Mouse (Mus musculus) forebrain, embryonic 12.5 days (tissue): ENCODE measurements around the gene Krtap24-1. TPM values are rescaled to one million over a fixed set of nuclear protein-coding genes. Genes with fewer than 3 reads are reported as not detected.

Source experiments
- ATAC-seq: fragments of 200-750 bp; cut with Nextera tagmentation; 2 replicates; pipeline ENCODE4 v1.8.0; 2017; ENCODE audit warnings: moderate TSS enrichment; ENCODE audit not compliant: low FRiP score
- H3K27ac ChIP-seq: fragments of 300-500 bp; sonication (generic); 2 replicates; pipeline ENCODE4 v1.5.1; 2016; ENCODE audit warnings: mild to moderate bottlenecking
- H3K27me3 ChIP-seq: fragments of 300-500 bp; sonication (generic); 2 replicates; pipeline ENCODE4 v1.6.1; 2016; ENCODE audit warnings: mild to moderate bottlenecking
- H3K36me3 ChIP-seq: fragments of 300-500 bp; sonication (generic); replicated peaks from 2 replicates; pipeline ENCODE4 v1.6.1; 2016; ENCODE audit warnings: mild to moderate bottlenecking
- H3K4me1 ChIP-seq: fragments of 300-500 bp; sonication (generic); 2 replicates; pipeline ENCODE4 v1.6.1; 2016
- H3K4me2 ChIP-seq: fragments of 300-500 bp; sonication (generic); 2 replicates; pipeline ENCODE4 v1.6.1; 2016; ENCODE audit warnings: mild to moderate bottlenecking, moderate library complexity
- H3K4me3 ChIP-seq: fragments of 300-500 bp; sonication (generic); replicated peaks from 2 replicates; pipeline ENCODE4 v1.5.1; 2016; ENCODE audit warnings: mild to moderate bottlenecking
- H3K9ac ChIP-seq: fragments of 300-500 bp; sonication (generic); 2 replicates; pipeline ENCODE4 v1.6.1; 2016; ENCODE audit warnings: mild to moderate bottlenecking
- H3K9me3 ChIP-seq: fragments of 300-500 bp; sonication (generic); 2 replicates; pipeline ENCODE4 v1.6.1; 2016
- WGBS: fragments of 180-500 bp; shearing (Covaris S2); methylation state at CpG from one replicate; pipeline ENCODE4 v1.1.7; 2016; 5-methylcytosine and 5-hydroxymethylcytosine counted together
- polyA plus RNA-seq: library from polyadenylated mRNA; unstranded; fragments of >200 nt; fragmentation: Nextera tagmentation; extraction: Ambion mirVana; gene quantifications from 2 replicates; pipeline ENCODE4 v1.2.1, GENCODE M21; 2016

Gene Krtap24-1
- not detected in 2 replicates for polyA plus RNA-seq

- Histone ChIP-seq H3K27me3 (no peaks in the 10 kb centered on the region), H3K9me3 (no peaks in the 10 kb centered on the region), H3K9ac (no peak within 1 kb of the TSS), H3K4me1 (no peaks in the 10 kb centered on the region), H3K36me3 (no peaks in the 10 kb centered on the region), H3K27ac (no peak within 1 kb of the TSS), H3K4me2 (no peak within 1 kb of the TSS), H3K4me3 (no peak within 1 kb of the TSS)
- WGBS: 92% methylated on average over 8 of the region's 8 CpGs
- ATAC-seq: no peak
Observed at GRCm38 (mm10) chr16:88611922-88612321, at the start of gene Krtap24-1. TSS of gene Krtap24-1 (minus strand) at chr16:88612279.

DNA sequence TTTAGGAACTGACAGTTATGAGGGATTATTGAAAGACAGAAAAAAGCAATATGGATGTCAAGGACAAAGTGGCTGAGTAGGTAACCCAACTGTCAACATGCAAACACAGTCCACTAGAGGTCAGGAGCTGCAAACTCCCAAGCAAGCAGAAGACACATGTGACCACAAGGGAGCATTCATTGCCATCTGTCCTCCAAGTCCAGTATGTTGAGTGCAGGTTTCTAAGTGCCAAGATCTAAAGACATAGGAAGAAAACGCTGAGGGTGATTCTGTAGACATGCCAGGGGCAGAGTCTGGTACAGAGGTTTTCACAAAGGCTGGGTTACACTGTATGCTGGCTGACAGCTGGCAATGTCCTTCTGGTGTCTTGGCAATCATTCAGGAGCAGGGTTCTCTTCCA is 45.3 kb upstream of the Krtap24-1 start:
- Histone ChIP-seq H3K4me2 (no peak overlapping the region), H3K36me3 (no peaks in the 10 kb centered on the region), H3K4me1 (no peaks in the 10 kb centered on the region), H3K9ac (no peak overlapping the region), H3K27me3 (no peaks in the 10 kb centered on the region), H3K9me3 (no peaks in the 10 kb centered on the region), H3K4me3 (no peak overlapping the region), H3K27ac (no peak overlapping the region)
- ATAC-seq: peak; percentile 33; the same call in 1 of the 2 replicates
- 64% methylated on average over 1 of the region's 1 CpGs for WGBS

DNA sequence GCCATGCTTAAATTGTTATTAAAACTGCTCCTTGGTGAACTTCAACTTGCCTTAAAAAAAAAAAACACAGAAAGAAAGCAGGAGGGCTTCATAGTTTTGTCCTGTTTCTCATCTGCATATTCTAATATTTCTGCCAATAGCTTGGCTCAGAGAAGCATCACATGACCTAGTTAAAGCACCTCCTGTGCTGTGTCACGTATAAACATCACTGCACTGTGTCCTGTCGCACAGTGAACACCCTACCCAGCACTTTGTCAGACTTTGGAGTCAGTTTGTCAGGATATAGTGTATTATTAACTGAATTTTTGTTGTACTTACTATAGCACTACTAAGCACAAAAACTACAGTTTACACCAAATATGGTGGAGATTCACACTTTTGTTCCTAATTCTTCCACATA is 39.9 kb upstream of the Krtap24-1 start:
- H3K27ac ChIP-seq: no peak overlapping the region
- H3K27me3 ChIP-seq: no peaks in the 10 kb centered on the region
- H3K36me3 ChIP-seq: no peaks in the 10 kb centered on the region
- WGBS: 78% methylated on average over 2 of the region's 2 CpGs
- H3K9ac ChIP-seq: no peak overlapping the region
- no peaks in the 10 kb centered on the region for H3K4me1 ChIP-seq
- no peaks in the 10 kb centered on the region for H3K9me3 ChIP-seq
- no peak overlapping the region for H3K4me3 ChIP-seq
- ATAC-seq: no peak
- no peak overlapping the region for H3K4me2 ChIP-seq

DNA sequence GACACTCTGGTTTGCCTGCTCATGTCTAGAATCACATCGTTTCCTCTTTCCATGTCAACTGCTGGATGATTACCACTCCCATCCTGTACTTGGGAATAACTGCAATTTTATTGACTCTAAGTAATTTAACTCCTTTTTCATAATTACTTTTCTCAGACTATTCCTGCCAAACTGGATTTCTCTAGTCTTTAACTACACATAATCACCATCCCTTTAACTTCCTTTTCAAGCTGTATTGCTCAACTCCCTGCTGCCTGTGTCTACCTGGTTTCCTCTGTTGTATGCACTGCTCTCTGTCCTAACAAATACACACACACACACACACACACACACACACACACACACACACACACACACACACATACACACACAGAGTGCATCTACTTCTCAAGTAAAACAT is 39.0 kb upstream of the Krtap24-1 start:
- H3K4me2 ChIP-seq: no peak overlapping the region
- H3K27me3 ChIP-seq: no peaks in the 10 kb centered on the region
- no peaks in the 10 kb centered on the region for H3K9me3 ChIP-seq
- no peaks in the 10 kb centered on the region for H3K4me1 ChIP-seq
- no peak overlapping the region for H3K27ac ChIP-seq
- H3K4me3 ChIP-seq: no peak overlapping the region
- WGBS: 78% methylated on average over 1 of the region's 1 CpGs
- no peak overlapping the region for H3K9ac ChIP-seq
- H3K36me3 ChIP-seq: no peaks in the 10 kb centered on the region
- no peak for ATAC-seq

DNA sequence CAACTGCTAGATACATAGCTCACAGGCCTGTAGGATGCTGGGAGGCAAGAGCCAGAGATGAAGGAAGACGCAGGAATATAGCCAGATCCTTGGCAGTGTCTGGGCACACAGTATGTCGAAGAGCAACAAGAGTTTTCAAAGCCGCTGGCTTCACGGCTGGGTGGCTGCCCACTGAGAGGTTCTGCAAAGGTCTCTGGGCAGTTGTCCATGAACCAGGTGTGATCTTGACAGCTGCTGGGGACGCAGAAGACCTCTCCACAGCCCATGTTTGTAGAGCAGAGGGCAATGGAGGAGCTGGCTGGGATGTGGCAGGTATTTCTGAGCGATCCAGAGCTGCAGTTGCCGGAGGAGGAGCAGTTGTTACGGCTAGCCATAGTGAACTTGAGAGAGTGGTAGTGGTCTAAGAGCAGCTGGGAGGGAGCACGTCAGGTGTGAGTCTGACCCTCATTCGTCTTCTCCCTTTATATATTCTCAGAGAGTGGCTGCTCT is 35.3 kb upstream of the Krtap24-1 start, which contains the start of gene Krtap26-1:
TSS of gene Krtap26-1 (minus strand) at position 439 of the 489 bp plus-strand sequence.
- H3K36me3 ChIP-seq: no peaks in the 10 kb centered on the region
- H3K9ac ChIP-seq: no peak within 1 kb of the TSS
- ATAC-seq: no peak
- no peak within 1 kb of the TSS for H3K4me3 ChIP-seq
- H3K4me2 ChIP-seq: no peak within 1 kb of the TSS
- H3K4me1 ChIP-seq: no peaks in the 10 kb centered on the region
- H3K27me3 ChIP-seq: no peaks in the 10 kb centered on the region
- no peak within 1 kb of the TSS for H3K27ac ChIP-seq
- 90% methylated on average over 10 of the region's 10 CpGs for WGBS
- no peaks in the 10 kb centered on the region for H3K9me3 ChIP-seq

GRCm38 (mm10) chr16:88646366-88647111 is 34.5 kb upstream of the Krtap24-1 start:
- 0 out of 2 replicates have a peak, but pooled peaks have one; percentile 3 for ATAC-seq
- H3K27ac ChIP-seq: no peak overlapping the region
- H3K9ac ChIP-seq: no peak overlapping the region
- H3K4me2 ChIP-seq: no peak overlapping the region
- H3K27me3 ChIP-seq: no peaks in the 10 kb centered on the region
- no peaks in the 10 kb centered on the region for H3K9me3 ChIP-seq
- 81% methylated on average over 8 of the region's 8 CpGs for WGBS
- H3K4me1 ChIP-seq: no peaks in the 10 kb centered on the region
- H3K36me3 ChIP-seq: no peaks in the 10 kb centered on the region
- no peak overlapping the region for H3K4me3 ChIP-seq

- Histone ChIP-seq H3K4me3 (no peak overlapping the region), H3K36me3 (no peaks in the 10 kb centered on the region), H3K4me2 (no peak overlapping the region), H3K27ac (no peak overlapping the region), H3K27me3 (no peaks in the 10 kb centered on the region), H3K9me3 (no peaks in the 10 kb centered on the region), H3K9ac (no peak overlapping the region), H3K4me1 (no peaks in the 10 kb centered on the region)
- 86% methylated on average over 3 of the region's 3 CpGs for WGBS
- ATAC-seq: no peak
Observed at GRCm38 (mm10) chr16:88640053-88640452, 28.0 kb upstream of the Krtap24-1 start.

DNA sequence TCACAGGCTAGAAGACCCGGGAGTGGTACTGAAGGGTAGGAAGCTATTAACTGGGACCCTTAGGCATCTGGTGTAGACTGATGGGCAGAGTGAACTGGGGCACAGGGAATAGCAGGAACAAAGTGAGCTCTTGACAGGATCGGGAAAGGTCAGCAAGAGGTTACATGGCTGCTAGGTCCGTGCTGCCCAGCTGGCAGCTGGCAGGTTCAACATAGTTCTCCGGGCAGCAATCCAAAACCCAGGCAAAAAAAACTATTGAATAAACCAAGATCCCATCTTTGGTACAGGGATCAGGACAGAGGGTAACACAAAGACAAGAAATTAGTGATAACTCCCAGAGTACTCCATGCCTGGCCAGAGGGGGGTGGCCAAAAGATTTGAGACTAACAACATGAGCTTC is 23.1 kb upstream of the Krtap24-1 start:
- Histone ChIP-seq H3K9ac (no peak overlapping the region), H3K4me2 (no peak overlapping the region), H3K27ac (no peak overlapping the region), H3K36me3 (no peaks in the 10 kb centered on the region), H3K4me3 (no peak overlapping the region), H3K27me3 (no peaks in the 10 kb centered on the region), H3K9me3 (no peaks in the 10 kb centered on the region), H3K4me1 (no peaks in the 10 kb centered on the region)
- ATAC-seq: no peak
- WGBS: 80% methylated on average over 4 of the region's 4 CpGs

DNA sequence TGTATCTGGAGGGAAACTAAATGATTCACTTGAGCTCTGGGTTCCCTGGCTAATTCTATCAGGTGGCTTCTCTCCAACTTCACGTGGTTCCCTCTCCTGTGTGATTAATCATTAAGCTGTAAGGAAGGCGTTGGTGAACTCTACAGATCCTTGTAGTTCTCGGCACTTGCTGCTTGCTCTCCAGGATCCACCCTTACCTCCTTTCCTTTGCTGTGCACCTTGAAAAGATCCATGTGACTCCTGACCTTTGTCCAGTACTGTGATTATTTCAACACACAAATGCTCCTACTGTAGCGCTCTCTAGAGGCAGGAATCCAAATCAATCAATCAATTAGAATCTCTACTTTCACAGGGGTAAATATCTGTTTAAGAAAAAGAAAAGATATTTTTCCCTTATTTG is 19.4 kb upstream of the Krtap24-1 start:
- Histone ChIP-seq H3K27ac (no peak overlapping the region), H3K27me3 (no peaks in the 10 kb centered on the region), H3K9ac (no peak overlapping the region), H3K4me3 (no peak overlapping the region), H3K4me2 (no peak overlapping the region), H3K36me3 (no peaks in the 10 kb centered on the region), H3K9me3 (no peaks in the 10 kb centered on the region), H3K4me1 (no peaks in the 10 kb centered on the region)
- WGBS: 86% methylated on average over 4 of the region's 4 CpGs
- no peak for ATAC-seq

DNA sequence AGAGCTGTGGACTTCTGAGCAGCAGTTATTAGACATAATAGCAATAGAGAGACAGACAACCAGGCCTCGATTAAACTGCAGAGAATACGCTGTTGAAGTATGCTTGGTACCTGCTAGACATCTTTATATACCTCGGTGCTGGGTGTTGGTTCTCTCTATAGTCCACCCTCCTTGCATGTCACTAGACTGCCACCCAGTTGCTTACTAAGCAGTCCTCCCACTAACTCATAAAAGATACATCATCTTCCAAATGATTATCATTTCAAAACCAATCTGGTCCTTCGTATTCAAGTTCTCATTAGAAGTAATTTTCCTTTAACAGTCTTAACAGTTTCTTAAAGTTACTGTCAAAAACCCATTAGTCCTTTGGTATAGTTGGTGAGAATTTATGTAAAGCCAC is 15.5 kb upstream of the Krtap24-1 start, which contains the start of gene 2310079G19Rik:
TSS of gene 2310079G19Rik (minus strand) at position 101 of the 400 bp plus-strand sequence.
- H3K9ac ChIP-seq: no peak within 1 kb of the TSS
- H3K27me3 ChIP-seq: no peaks in the 10 kb centered on the region
- H3K36me3 ChIP-seq: no peaks in the 10 kb centered on the region
- ATAC-seq: no peak
- H3K4me2 ChIP-seq: no peak within 1 kb of the TSS
- WGBS: 95% methylated on average over 4 of the region's 4 CpGs
- H3K4me3 ChIP-seq: no peak within 1 kb of the TSS
- no peak within 1 kb of the TSS for H3K27ac ChIP-seq
- H3K4me1 ChIP-seq: no peaks in the 10 kb centered on the region
- no peaks in the 10 kb centered on the region for H3K9me3 ChIP-seq

GRCm38 (mm10) chr16:88612712-88613111 is 633 bp upstream of the Krtap24-1 start:
- ATAC-seq: no peak
- no peak overlapping the region for H3K27ac ChIP-seq
- no peak overlapping the region for H3K4me2 ChIP-seq
- H3K27me3 ChIP-seq: no peaks in the 10 kb centered on the region
- no peaks in the 10 kb centered on the region for H3K36me3 ChIP-seq
- no peaks in the 10 kb centered on the region for H3K9me3 ChIP-seq
- H3K4me1 ChIP-seq: no peaks in the 10 kb centered on the region
- WGBS: 66% methylated on average over 4 of the region's 4 CpGs
- no peak overlapping the region for H3K9ac ChIP-seq
- no peak overlapping the region for H3K4me3 ChIP-seq

GRCm38 (mm10) chr16:88604570-88604969 is 7.5 kb downstream of the Krtap24-1 start:
- Histone ChIP-seq H3K4me1 (no peaks in the 10 kb centered on the region), H3K27me3 (0 out of 2 replicates have a peak, but pooled peaks cover 3% of the 10 kb centered on the region), H3K4me3 (no peak overlapping the region), H3K36me3 (no peaks in the 10 kb centered on the region), H3K4me2 (no peak overlapping the region), H3K9ac (no peak overlapping the region), H3K9me3 (no peaks in the 10 kb centered on the region), H3K27ac (no peak overlapping the region)
- WGBS: 67% methylated on average over 6 of the region's 6 CpGs
- no peak for ATAC-seq

- H3K27ac ChIP-seq: no peak overlapping the region
- no peak overlapping the region for H3K4me3 ChIP-seq
- no peak overlapping the region for H3K9ac ChIP-seq
- H3K4me2 ChIP-seq: no peak overlapping the region
- ATAC-seq: no peak
- H3K4me1 ChIP-seq: no peaks in the 10 kb centered on the region
- H3K9me3 ChIP-seq: no peaks in the 10 kb centered on the region
- WGBS: 24% methylated on average over 1 of the region's 1 CpGs
- H3K36me3 ChIP-seq: no peaks in the 10 kb centered on the region
- H3K27me3 ChIP-seq: 0 out of 2 replicates have a peak, but pooled peaks cover 3% of the 10 kb centered on the region
Observed at GRCm38 (mm10) chr16:88602464-88602863, 9.6 kb downstream of the Krtap24-1 start.
